Mouse (Mus musculus): Measurements from ENCODE around the gene Gm17651. TPM values are rescaled to one million over a fixed set of nuclear protein-coding genes. Genes with fewer than 3 reads are reported as not detected.

Gm17651 gene
- polyA plus RNA-seq (2014; fragmentation: Nextera tagmentation; extraction: Ambion mirVana): not detected in 2 replicates

GRCm38 (mm10) chr3:97674644-97675110, at the start of gene Gm17651:
Gene Gm17651 (minus strand): TSS chr3:97674694.
- Histone ChIP-seq H3K36me3 (ENCODE audit: control insufficient read depth, insufficient read depth, low read length) (peaks cover 8% of the 10 kb centered on the region; the same call in 1 of the 2 replicates), H3K9me3 (ENCODE audit: control insufficient read depth, low read depth, low read length) (no peaks in the 10 kb centered on the region), H3K4me2 (replicated peaks; ENCODE audit: low read depth, low read length) (no peak within 1 kb of the TSS), H3K27me3 (ENCODE audit: control insufficient read depth, insufficient read depth, low read length) (no peaks in the 10 kb centered on the region), H3K4me3 (ENCODE audit: low read depth, low read length) (no peak within 1 kb of the TSS), H3K27ac (ENCODE audit: low read length) (no peak within 1 kb of the TSS), H3K9ac (replicated peaks; ENCODE audit: low read depth, low read length) (no peak within 1 kb of the TSS), H3K4me1 (ENCODE audit: control insufficient read depth, insufficient read depth, low read length) (no peaks in the 10 kb centered on the region)
- 82% methylated on average over 7 of the region's 7 CpGs for WGBS
- no peak for ATAC-seq (ENCODE audit: insufficient number of reproducible peaks, insufficient read depth, low FRiP score, low read depth)

GRCm38 (mm10) chr3:97719116-97719515, 44.6 kb upstream of the Gm17651 start:
- no peak overlapping the region for H3K27ac ChIP-seq (ENCODE audit: low read length)
- H3K4me2 ChIP-seq (replicated peaks; ENCODE audit: low read depth, low read length): no peak overlapping the region
- WGBS: 76% methylated on average over 9 of the region's 9 CpGs
- H3K36me3 ChIP-seq (ENCODE audit: control insufficient read depth, insufficient read depth, low read length): no peaks in the 10 kb centered on the region
- H3K9ac ChIP-seq (replicated peaks; ENCODE audit: low read depth, low read length): no peak overlapping the region
- H3K4me1 ChIP-seq (ENCODE audit: control insufficient read depth, insufficient read depth, low read length): no peaks in the 10 kb centered on the region
- no peaks in the 10 kb centered on the region for H3K27me3 ChIP-seq (ENCODE audit: control insufficient read depth, insufficient read depth, low read length)
- ATAC-seq (ENCODE audit: insufficient number of reproducible peaks, insufficient read depth, low FRiP score, low read depth): no peak
- 0 out of 2 replicates have a peak, but pooled peaks cover 8% of the 10 kb centered on the region for H3K9me3 ChIP-seq (ENCODE audit: control insufficient read depth, low read depth, low read length)
- no peak overlapping the region for H3K4me3 ChIP-seq (ENCODE audit: low read depth, low read length)

- ATAC-seq (ENCODE audit: insufficient number of reproducible peaks, insufficient read depth, low FRiP score, low read depth): no peak
- Histone ChIP-seq H3K27ac (ENCODE audit: low read length) (no peak overlapping the region), H3K4me1 (ENCODE audit: control insufficient read depth, insufficient read depth, low read length) (no peaks in the 10 kb centered on the region), H3K36me3 (ENCODE audit: control insufficient read depth, insufficient read depth, low read length) (no peaks in the 10 kb centered on the region), H3K9ac (replicated peaks; ENCODE audit: low read depth, low read length) (no peak overlapping the region), H3K4me2 (replicated peaks; ENCODE audit: low read depth, low read length) (no peak overlapping the region), H3K9me3 (ENCODE audit: control insufficient read depth, low read depth, low read length) (no peaks in the 10 kb centered on the region), H3K4me3 (ENCODE audit: low read depth, low read length) (no peak overlapping the region), H3K27me3 (ENCODE audit: control insufficient read depth, insufficient read depth, low read length) (no peaks in the 10 kb centered on the region)
- 89% methylated on average over 1 of the region's 1 CpGs for WGBS
These were observed 41.4 kb upstream of the Gm17651 start for GRCm38 (mm10) chr3:97715922-97716321.

DNA sequence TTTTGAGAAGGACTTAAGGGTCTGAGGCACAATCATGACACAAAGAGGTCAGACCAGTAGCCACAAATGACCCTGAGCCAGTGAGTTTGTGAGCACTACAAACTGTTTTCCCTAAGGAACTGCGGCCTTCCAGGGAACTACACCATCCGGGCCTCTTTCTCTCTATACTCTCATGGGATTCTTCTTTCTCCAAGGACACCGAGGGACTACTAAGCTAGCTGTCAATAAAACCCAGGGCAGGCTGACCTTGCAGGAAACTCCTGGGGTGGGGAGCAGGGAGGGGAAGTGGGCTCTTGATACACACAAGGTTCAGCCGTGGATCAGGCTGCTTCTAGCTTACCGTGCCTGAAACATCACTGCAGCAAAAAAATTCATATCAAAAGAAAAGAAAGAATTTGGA, 36.4 kb upstream of the Gm17651 start:
- H3K4me1 ChIP-seq (ENCODE audit: control insufficient read depth, insufficient read depth, low read length): no peaks in the 10 kb centered on the region
- 41% methylated on average over 5 of the region's 5 CpGs for WGBS
- no peak overlapping the region for H3K27ac ChIP-seq (ENCODE audit: low read length)
- H3K9me3 ChIP-seq (ENCODE audit: control insufficient read depth, low read depth, low read length): no peaks in the 10 kb centered on the region
- H3K9ac ChIP-seq (replicated peaks; ENCODE audit: low read depth, low read length): no peak overlapping the region
- no peak overlapping the region for H3K4me3 ChIP-seq (ENCODE audit: low read depth, low read length)
- H3K27me3 ChIP-seq (ENCODE audit: control insufficient read depth, insufficient read depth, low read length): no peaks in the 10 kb centered on the region
- no peaks in the 10 kb centered on the region for H3K36me3 ChIP-seq (ENCODE audit: control insufficient read depth, insufficient read depth, low read length)
- no peak overlapping the region for H3K4me2 ChIP-seq (replicated peaks; ENCODE audit: low read depth, low read length)
- no peak for ATAC-seq (ENCODE audit: insufficient number of reproducible peaks, insufficient read depth, low FRiP score, low read depth)

DNA sequence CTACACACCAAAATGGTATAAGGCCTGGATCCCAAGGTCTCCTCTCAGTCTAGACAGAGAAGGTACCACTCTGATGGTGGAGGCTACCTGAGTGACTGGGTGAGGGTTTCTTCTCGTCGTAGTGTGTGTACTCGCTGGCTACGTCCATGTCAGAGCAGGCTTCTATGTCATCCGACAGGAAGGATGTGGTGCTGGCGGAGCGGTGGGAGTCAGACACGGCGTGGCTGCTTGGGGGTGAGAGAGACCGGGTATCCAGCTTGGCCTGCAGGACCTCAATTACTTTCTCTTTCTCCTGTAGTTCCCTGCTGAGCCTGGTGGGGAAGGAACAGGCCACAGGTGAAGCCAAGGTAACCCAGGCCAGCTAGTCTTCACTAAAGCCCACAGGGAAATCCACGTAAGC, 35.6 kb upstream of the Gm17651 start:
- WGBS: 88% methylated on average over 11 of the region's 11 CpGs
- no peak for ATAC-seq (ENCODE audit: insufficient number of reproducible peaks, insufficient read depth, low FRiP score, low read depth)

GRCm38 (mm10) chr3:97706561-97706960, 32.1 kb upstream of the Gm17651 start:
- 82% methylated on average over 4 of the region's 4 CpGs for WGBS
- no peaks in the 10 kb centered on the region for H3K36me3 ChIP-seq (ENCODE audit: control insufficient read depth, insufficient read depth, low read length)

More for the DNA sequence above, 35.6 kb upstream of the Gm17651 start:
- H3K27ac ChIP-seq (ENCODE audit: low read length): no peak overlapping the region
- H3K4me2 ChIP-seq (replicated peaks; ENCODE audit: low read depth, low read length): no peak overlapping the region
- no peak overlapping the region for H3K4me3 ChIP-seq (ENCODE audit: low read depth, low read length)
- no peaks in the 10 kb centered on the region for H3K9me3 ChIP-seq (ENCODE audit: control insufficient read depth, low read depth, low read length)
- H3K27me3 ChIP-seq (ENCODE audit: control insufficient read depth, insufficient read depth, low read length): no peaks in the 10 kb centered on the region
- no peaks in the 10 kb centered on the region for H3K36me3 ChIP-seq (ENCODE audit: control insufficient read depth, insufficient read depth, low read length)
- no peak overlapping the region for H3K9ac ChIP-seq (replicated peaks; ENCODE audit: low read depth, low read length)
- no peaks in the 10 kb centered on the region for H3K4me1 ChIP-seq (ENCODE audit: control insufficient read depth, insufficient read depth, low read length)

DNA sequence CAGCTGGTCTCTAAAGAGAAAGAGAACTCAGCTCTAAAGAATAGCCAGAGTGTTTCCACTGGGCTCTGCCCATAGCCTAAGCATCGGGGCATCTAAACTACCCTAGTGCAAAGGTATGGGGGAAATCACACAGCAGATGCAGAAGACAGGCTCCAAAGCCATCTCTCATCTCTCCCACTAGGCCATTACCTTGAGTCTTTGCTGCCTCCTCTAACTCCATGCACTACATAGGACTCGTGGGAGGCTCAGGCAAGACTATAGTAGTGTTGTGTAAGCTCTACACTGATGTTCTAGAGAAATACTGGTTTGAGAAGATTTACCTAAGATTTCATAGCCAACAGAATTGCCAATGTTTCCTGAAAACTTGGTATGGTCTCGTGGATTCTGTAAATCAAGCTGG, 31.0 kb upstream of the Gm17651 start:
- H3K4me3 ChIP-seq (ENCODE audit: low read depth, low read length): no peak overlapping the region
- 86% methylated on average over 3 of the region's 3 CpGs for WGBS
- no peak overlapping the region for H3K9ac ChIP-seq (replicated peaks; ENCODE audit: low read depth, low read length)
- H3K4me2 ChIP-seq (replicated peaks; ENCODE audit: low read depth, low read length): no peak overlapping the region
- ATAC-seq (ENCODE audit: insufficient number of reproducible peaks, insufficient read depth, low FRiP score, low read depth): no peak
- no peaks in the 10 kb centered on the region for H3K27me3 ChIP-seq (ENCODE audit: control insufficient read depth, insufficient read depth, low read length)
- no peaks in the 10 kb centered on the region for H3K36me3 ChIP-seq (ENCODE audit: control insufficient read depth, insufficient read depth, low read length)
- H3K27ac ChIP-seq (ENCODE audit: low read length): no peak overlapping the region
- H3K4me1 ChIP-seq (ENCODE audit: control insufficient read depth, insufficient read depth, low read length): no peaks in the 10 kb centered on the region
- H3K9me3 ChIP-seq (ENCODE audit: control insufficient read depth, low read depth, low read length): no peaks in the 10 kb centered on the region

More at GRCm38 (mm10) chr3:97706561-97706960, 32.1 kb upstream of the Gm17651 start:
- H3K4me3 ChIP-seq (ENCODE audit: low read depth, low read length): no peak overlapping the region
- H3K27ac ChIP-seq (ENCODE audit: low read length): no peak overlapping the region
- H3K27me3 ChIP-seq (ENCODE audit: control insufficient read depth, insufficient read depth, low read length): no peaks in the 10 kb centered on the region
- H3K4me1 ChIP-seq (ENCODE audit: control insufficient read depth, insufficient read depth, low read length): no peaks in the 10 kb centered on the region
- H3K4me2 ChIP-seq (replicated peaks; ENCODE audit: low read depth, low read length): no peak overlapping the region
- no peak overlapping the region for H3K9ac ChIP-seq (replicated peaks; ENCODE audit: low read depth, low read length)
- H3K9me3 ChIP-seq (ENCODE audit: control insufficient read depth, low read depth, low read length): no peaks in the 10 kb centered on the region
- no peak for ATAC-seq (ENCODE audit: insufficient number of reproducible peaks, insufficient read depth, low FRiP score, low read depth)

DNA sequence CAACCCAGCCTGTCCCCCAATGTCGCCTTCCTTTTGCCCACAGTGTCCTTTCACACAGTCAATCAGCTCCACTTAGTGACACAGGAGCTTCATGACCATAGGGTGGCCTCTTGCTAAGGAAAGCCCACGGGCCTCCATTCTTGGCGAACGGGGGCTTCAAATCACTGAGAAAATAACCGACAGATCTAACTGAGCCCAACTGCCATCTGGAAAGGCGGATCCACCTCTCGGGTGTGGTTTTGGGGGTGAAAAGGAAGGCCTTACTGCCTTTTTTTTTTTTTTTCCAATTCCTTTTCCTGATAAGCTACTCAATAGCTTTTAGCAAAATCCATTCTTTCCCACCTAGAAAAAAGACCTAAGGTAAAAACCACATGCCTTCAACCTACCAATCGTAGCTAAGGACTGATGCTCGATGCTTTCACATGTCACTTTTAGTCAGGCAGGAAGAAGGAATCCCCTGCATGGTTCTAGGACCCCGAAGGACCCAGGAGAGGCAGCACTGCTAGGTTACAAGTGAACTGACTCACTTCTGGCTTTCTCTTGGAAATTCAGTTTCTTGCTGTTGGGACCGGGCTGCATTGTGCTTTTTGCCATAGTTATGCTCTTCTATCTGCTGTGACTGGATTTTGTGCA, 28.1 kb upstream of the Gm17651 start:
- WGBS: 91% methylated on average over 11 of the region's 11 CpGs

GRCm38 (mm10) chr3:97701198-97701597, 26.7 kb upstream of the Gm17651 start:
- WGBS: 50% methylated on average over 3 of the region's 3 CpGs
- no peaks in the 10 kb centered on the region for H3K27me3 ChIP-seq (ENCODE audit: control insufficient read depth, insufficient read depth, low read length)
- no peaks in the 10 kb centered on the region for H3K9me3 ChIP-seq (ENCODE audit: control insufficient read depth, low read depth, low read length)
- H3K4me3 ChIP-seq (ENCODE audit: low read depth, low read length): no peak overlapping the region
- H3K4me2 ChIP-seq (replicated peaks; ENCODE audit: low read depth, low read length): no peak overlapping the region
- no peaks in the 10 kb centered on the region for H3K4me1 ChIP-seq (ENCODE audit: control insufficient read depth, insufficient read depth, low read length)
- ATAC-seq (ENCODE audit: insufficient number of reproducible peaks, insufficient read depth, low FRiP score, low read depth): no peak
- no peak overlapping the region for H3K9ac ChIP-seq (replicated peaks; ENCODE audit: low read depth, low read length)
- no peaks in the 10 kb centered on the region for H3K36me3 ChIP-seq (ENCODE audit: control insufficient read depth, insufficient read depth, low read length)
- no peak overlapping the region for H3K27ac ChIP-seq (ENCODE audit: low read length)

More for the DNA sequence above, 28.1 kb upstream of the Gm17651 start:
- no peaks in the 10 kb centered on the region for H3K4me1 ChIP-seq (ENCODE audit: control insufficient read depth, insufficient read depth, low read length)
- no peak overlapping the region for H3K27ac ChIP-seq (ENCODE audit: low read length)
- no peak overlapping the region for H3K9ac ChIP-seq (replicated peaks; ENCODE audit: low read depth, low read length)
- H3K4me2 ChIP-seq (replicated peaks; ENCODE audit: low read depth, low read length): no peak overlapping the region
- no peak for ATAC-seq (ENCODE audit: insufficient number of reproducible peaks, insufficient read depth, low FRiP score, low read depth)
- no peaks in the 10 kb centered on the region for H3K36me3 ChIP-seq (ENCODE audit: control insufficient read depth, insufficient read depth, low read length)
- H3K9me3 ChIP-seq (ENCODE audit: control insufficient read depth, low read depth, low read length): no peaks in the 10 kb centered on the region
- H3K27me3 ChIP-seq (ENCODE audit: control insufficient read depth, insufficient read depth, low read length): no peaks in the 10 kb centered on the region
- no peak overlapping the region for H3K4me3 ChIP-seq (ENCODE audit: low read depth, low read length)
